Comparison of ENCODE assay signal across 24 mouse cellular contexts in the genomic region with DNA sequence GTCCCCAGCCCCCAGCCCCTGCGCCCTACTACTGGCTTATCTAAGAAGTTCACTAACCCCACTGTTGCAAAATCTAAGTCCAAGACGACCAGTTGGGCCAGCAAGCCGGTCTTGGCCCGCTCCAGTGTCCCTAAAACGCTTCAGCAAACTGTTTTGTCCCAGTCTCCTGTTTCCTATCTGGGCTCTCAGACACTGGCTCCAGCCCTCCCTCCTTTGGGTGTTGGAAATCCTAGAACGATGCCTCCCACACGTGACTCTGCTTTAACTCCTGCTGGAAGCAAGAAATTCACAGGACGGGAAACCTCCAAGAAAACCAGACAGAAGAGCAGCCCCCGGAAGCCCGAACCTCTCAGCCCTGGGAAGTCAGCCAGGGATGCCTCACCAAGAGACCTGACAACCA. TPM values are rescaled to one million over a fixed set of nuclear protein-coding genes. Genes with fewer than 3 reads are reported as not detected.
A peak's percentile ranks its signal among the peaks of the same experiment; 100 is the strongest.
DNase-seq lines count a peak whose midpoint lies in the region; ATAC-seq and TF ChIP-seq lines count a peak whose summit lies in the region.
"Had no signal": no experiment of that assay in that cellular context is flagged by ENCODE, and none has a peak within 500 bp of the region (broad histone marks: within the 10 kb centered on the region; RNA-seq: fewer than 3 reads in every experiment).

No protein-coding gene starts in this region.

- H3K9ac ChIP-seq in heart, embryonic 15.5 days: no peak overlapping the region
- H3K9ac ChIP-seq in kidney, postnatal 0 days (ENCODE audit: low read depth, low read length): no peak overlapping the region
- peak overlapping the region; percentile 25; the same call in 1 of the 2 replicates for H3K9ac ChIP-seq in intestine, embryonic 16.5 days (ENCODE audit: low read depth, low read length)
- no peak overlapping the region for H3K9ac ChIP-seq in forebrain, embryonic 16.5 days (replicated peaks; ENCODE audit: low read depth, low read length)
- H3K9ac ChIP-seq: forebrain, postnatal 0 days; liver, embryonic 13.5 days had no signal

- TF ChIP-seq CTCF in kidney, postnatal 0 days (IDR thresholded peaks at IDR 0.05; ENCODE audit: low read depth): no peak

- 63% methylated on average over 10 of the region's 10 CpGs for WGBS in heart, embryonic 15.5 days
- WGBS in kidney, postnatal 0 days: 50% methylated on average over 10 of the region's 10 CpGs
- 67% methylated on average over 10 of the region's 10 CpGs for WGBS in intestine, embryonic 16.5 days
- 86% methylated on average over 10 of the region's 10 CpGs for WGBS in forebrain, embryonic 16.5 days

- peaks cover 48% of the 10 kb centered on the region for H3K4me1 ChIP-seq in heart, embryonic 15.5 days (replicated peaks)
- peaks cover 28% of the 10 kb centered on the region for H3K4me1 ChIP-seq in kidney, postnatal 0 days (replicated peaks; ENCODE audit: insufficient read depth, low read length)
- peaks cover 19% of the 10 kb centered on the region for H3K4me1 ChIP-seq in intestine, embryonic 16.5 days (ENCODE audit: control insufficient read depth, insufficient read depth, low read length)
- peaks cover 18% of the 10 kb centered on the region for H3K4me1 ChIP-seq in forebrain, embryonic 16.5 days (replicated peaks; ENCODE audit: control insufficient read depth, insufficient read depth, low read length)
- H3K4me1 ChIP-seq: liver, embryonic 13.5 days had no signal

- H3K27me3 ChIP-seq in heart, embryonic 15.5 days: no peaks in the 10 kb centered on the region
- no peaks in the 10 kb centered on the region for H3K27me3 ChIP-seq in kidney, postnatal 0 days (ENCODE audit: insufficient read depth, low read length)
- H3K27me3 ChIP-seq in intestine, embryonic 16.5 days (replicated peaks; ENCODE audit: control insufficient read depth, insufficient read depth, low read length): no peaks in the 10 kb centered on the region
- no peaks in the 10 kb centered on the region for H3K27me3 ChIP-seq in forebrain, embryonic 16.5 days (replicated peaks; ENCODE audit: control insufficient read depth, insufficient read depth, low read length)
- H3K27me3 ChIP-seq: liver, embryonic 13.5 days had no signal

- H3K9me3 ChIP-seq in heart, embryonic 15.5 days (replicated peaks): no peaks in the 10 kb centered on the region
- no peaks in the 10 kb centered on the region for H3K9me3 ChIP-seq in kidney, postnatal 0 days (replicated peaks; ENCODE audit: low read length)
- no peaks in the 10 kb centered on the region for H3K9me3 ChIP-seq in intestine, embryonic 16.5 days (ENCODE audit: control insufficient read depth, low read length)
- H3K9me3 ChIP-seq in forebrain, embryonic 16.5 days (ENCODE audit: control insufficient read depth, low read length): no peaks in the 10 kb centered on the region
- H3K9me3 ChIP-seq: liver, embryonic 13.5 days; midbrain, embryonic 10.5 days had no signal

- no peak for ATAC-seq in heart, embryonic 15.5 days (replicated peaks; ENCODE audit: insufficient number of reproducible peaks, insufficient read depth, low FRiP score, low read depth)
- no peak for ATAC-seq in kidney, postnatal 0 days (replicated peaks; ENCODE audit: low FRiP score, low read depth)
- no peak for ATAC-seq in intestine, embryonic 16.5 days
- ATAC-seq in forebrain, embryonic 16.5 days: no peak
- ATAC-seq: forebrain, postnatal 0 days had no signal

- no peaks in the 10 kb centered on the region for H3K36me3 ChIP-seq in heart, embryonic 15.5 days
- peaks cover 7% of the 10 kb centered on the region; the same call in 1 of the 2 replicates for H3K36me3 ChIP-seq in kidney, postnatal 0 days (ENCODE audit: insufficient read depth, low read length)
- peaks cover 12% of the 10 kb centered on the region; the same call in 1 of the 2 replicates for H3K36me3 ChIP-seq in intestine, embryonic 16.5 days (ENCODE audit: control insufficient read depth, insufficient read depth, low read length)
- no peaks in the 10 kb centered on the region for H3K36me3 ChIP-seq in forebrain, embryonic 16.5 days (ENCODE audit: control insufficient read depth, insufficient read depth)

- intact Hi-C loops in heart, postnatal 36 days (cut with DNase I): no loop called here

- H3K4me3 ChIP-seq in heart, embryonic 15.5 days: no peak overlapping the region
- no peak overlapping the region for H3K4me3 ChIP-seq in kidney, postnatal 0 days (replicated peaks; ENCODE audit: low read depth, low read length)
- H3K4me3 ChIP-seq in intestine, embryonic 16.5 days (ENCODE audit: low read length): no peak overlapping the region
- no peak overlapping the region for H3K4me3 ChIP-seq in forebrain, embryonic 16.5 days (replicated peaks; ENCODE audit: low read length)
- H3K4me3 ChIP-seq: gastrocnemius, adult 2 months; left cerebral cortex, adult 2 months; liver, embryonic 13.5 days; midbrain, embryonic 10.5 days had no signal

- no peak overlapping the region for H3K4me2 ChIP-seq in heart, embryonic 15.5 days
- no peak overlapping the region for H3K4me2 ChIP-seq in kidney, postnatal 0 days (ENCODE audit: low read length)
- no peak overlapping the region for H3K4me2 ChIP-seq in intestine, embryonic 16.5 days (ENCODE audit: low read depth, low read length)
- H3K4me2 ChIP-seq in forebrain, embryonic 16.5 days (ENCODE audit: low read length): no peak overlapping the region
- H3K4me2 ChIP-seq: liver, embryonic 13.5 days had no signal

- peak overlapping the region; percentile 5; the same call in 1 of the 2 replicates for H3K27ac ChIP-seq in heart, embryonic 15.5 days
- H3K27ac ChIP-seq in kidney, postnatal 0 days: no peak overlapping the region
- H3K27ac ChIP-seq in intestine, embryonic 16.5 days (ENCODE audit: low read length): peak overlapping the region; percentile 63
- no peak overlapping the region for H3K27ac ChIP-seq in forebrain, embryonic 16.5 days (ENCODE audit: low read length)
- H3K27ac ChIP-seq: gastrocnemius, adult 2 months; left cerebral cortex, adult 2 months; liver, embryonic 13.5 days; midbrain, embryonic 10.5 days had no signal

- no peak for DNase-seq in heart, postnatal 36 days
- peak; percentile 86 for DNase-seq in kidney, postnatal 0 days (ENCODE audit: low spot score)
- no peak for DNase-seq in kidney, postnatal 14 days
- DNase-seq in kidney, postnatal 10 days: peak; percentile 37
- DNase-seq: adrenal gland, postnatal 36 days; cerebellum, adult 11-12 months; forebrain, postnatal 0 days; gastrocnemius, adult 2 months; layer of hippocampus, adult 9-11 months; left cerebral cortex, postnatal 4 days; liver, embryonic 13.5 days; right cerebral cortex, postnatal 14 days; spleen, adult 18-20 months; thymus, adult 2 months had no signal

RNA-seq across cellular contexts. Expression of gene Col27a1, which starts 11.6 kb away (rescaled TPM):
- 4.4 and 6.1 TPM in 2 replicates for polyA plus RNA-seq in heart, embryonic 15.5 days (2015; fragmentation: Nextera tagmentation; extraction: Ambion mirVana)
- 1 to 10 TPM; 1.1 to 1.4 TPM for total RNA-seq in heart, postnatal 36 days (2021)
- 5.7 and 6.4 TPM in 2 replicates for polyA plus RNA-seq in kidney, postnatal 0 days (2015; fragmentation: Nextera tagmentation; extraction: Ambion mirVana)
- polyA plus RNA-seq in intestine, embryonic 16.5 days (2015; fragmentation: Nextera tagmentation; extraction: Ambion mirVana): 8.1 and 9.6 TPM in 2 replicates
- polyA plus RNA-seq in forebrain, embryonic 16.5 days (2015; fragmentation: Nextera tagmentation; extraction: Ambion mirVana): 0.88 and 0.98 TPM in 2 replicates

RNA-seq across cellular contexts. Expression of gene Kif12, which starts 53.4 kb away (rescaled TPM):
- polyA plus RNA-seq in heart, embryonic 15.5 days (2015; fragmentation: Nextera tagmentation; extraction: Ambion mirVana): 0.13 and 0.48 TPM in 2 replicates
- total RNA-seq in heart, postnatal 36 days (2021): not detected
- 98.4 and 108 TPM in 2 replicates for polyA plus RNA-seq in kidney, postnatal 0 days (2015; fragmentation: Nextera tagmentation; extraction: Ambion mirVana)
- 98.5 and 102 TPM in 2 replicates for polyA plus RNA-seq in intestine, embryonic 16.5 days (2015; fragmentation: Nextera tagmentation; extraction: Ambion mirVana)
- polyA plus RNA-seq in forebrain, embryonic 16.5 days (2015; fragmentation: Nextera tagmentation; extraction: Ambion mirVana): 0.10 and 0.17 TPM in 2 replicates
- total RNA-seq: adrenal gland, postnatal 36 days; gastrocnemius, adult 2 months; left cerebral cortex, adult 2 months; left cerebral cortex, postnatal 4 days; neutrophil, adult 5-6 weeks had no signal
- polyA plus RNA-seq: C2C12; embryonic facial prominence, embryonic 14.5 days; forebrain, postnatal 0 days; hindbrain, embryonic 11.5 days; midbrain, embryonic 10.5 days; urinary bladder, adult 2 months had no signal

Comparison
In these comparisons a context has a peak if more than half of its experiments do, and no peak if none do; other contexts are left out.
1. DNase-seq: peak in kidney, postnatal 0 days (single experiment) and kidney, postnatal 10 days (single experiment); none in heart, postnatal 36 days (0 of 2) and kidney, postnatal 14 days (single experiment).
2. H3K27ac ChIP-seq: peak in heart, embryonic 15.5 days (single experiment) and intestine, embryonic 16.5 days (single experiment); none in kidney, postnatal 0 days (single experiment) and forebrain, embryonic 16.5 days (single experiment).
3. RNA of gene Kif12, which starts 53.4 kb away (polyA plus RNA-seq): 98.5 to 102 TPM in intestine, embryonic 16.5 days and 98.4 to 108 TPM in kidney, postnatal 0 days; 0.13 to 0.48 TPM in heart, embryonic 15.5 days and 0.10 to 0.17 TPM in forebrain, embryonic 16.5 days; every median in the first group is over 10 times any median in the second.